Comparison of ENCODE assay signal across 17 mouse cellular contexts in genomic region chr2:17507362-17507761, GRCm38 (mm10).
DNase-seq lines count a peak whose midpoint lies in the region; ATAC-seq and TF ChIP-seq lines count a peak whose summit lies in the region.
"Had no signal": no experiment of that assay in that cellular context is flagged by ENCODE, and none has a peak within 500 bp of the region (broad histone marks: within the 10 kb centered on the region; RNA-seq: fewer than 3 reads in every experiment).

No protein-coding gene starts in this region.

- ATAC-seq in hindbrain, postnatal 0 days: no peak
- no peak for ATAC-seq in hindbrain, embryonic 11.5 days (ENCODE audit: low FRiP score)
- ATAC-seq in megakaryocyte progenitor cell, adult 5-6 weeks (replicated peaks; ENCODE audit: poor library complexity): peak; percentile 54; the same call in 1 of the 2 replicates
- ATAC-seq: midbrain, embryonic 15.5 days had no signal

- no peak overlapping the region for H3K4me2 ChIP-seq in hindbrain, postnatal 0 days (ENCODE audit: low read depth, low read length)
- no peak overlapping the region for H3K4me2 ChIP-seq in hindbrain, embryonic 11.5 days (replicated peaks; ENCODE audit: low read depth, low read length)
- H3K4me2 ChIP-seq: hindbrain, embryonic 14.5 days; kidney, embryonic 15.5 days; liver, embryonic 15.5 days; midbrain, embryonic 15.5 days; neural tube, embryonic 13.5 days had no signal

- WGBS in hindbrain, postnatal 0 days: 68% methylated on average over 2 of the region's 2 CpGs
- 79% methylated on average over 2 of the region's 2 CpGs for WGBS in hindbrain, embryonic 11.5 days
- WGBS in thymus, adult 2 months: 94% methylated on average over 2 of the region's 2 CpGs

- H3K4me3 ChIP-seq in hindbrain, postnatal 0 days (ENCODE audit: low read length): no peak overlapping the region
- H3K4me3 ChIP-seq in hindbrain, embryonic 11.5 days (ENCODE audit: low read depth, low read length): no peak overlapping the region
- no peak overlapping the region for H3K4me3 ChIP-seq in thymus, adult 2 months (ENCODE audit: control insufficient read depth, insufficient read depth, low read length)
- H3K4me3 ChIP-seq: erythroblast, embryonic 14.5 days; kidney, embryonic 15.5 days; liver, embryonic 15.5 days; midbrain, embryonic 15.5 days; neural tube, embryonic 13.5 days had no signal

- H3K9me3 ChIP-seq in hindbrain, postnatal 0 days (ENCODE audit: low read length): no peaks in the 10 kb centered on the region
- H3K9me3 ChIP-seq in hindbrain, embryonic 11.5 days (ENCODE audit: control insufficient read depth, low read length): no peaks in the 10 kb centered on the region
- H3K9me3 ChIP-seq: kidney, embryonic 15.5 days; liver, embryonic 15.5 days; midbrain, embryonic 15.5 days; neural tube, embryonic 13.5 days had no signal

- no peaks in the 10 kb centered on the region for H3K4me1 ChIP-seq in hindbrain, postnatal 0 days (ENCODE audit: insufficient read depth, low read length)
- H3K4me1 ChIP-seq in hindbrain, embryonic 11.5 days (replicated peaks; ENCODE audit: control insufficient read depth, insufficient read depth, low read length): no peaks in the 10 kb centered on the region
- H3K4me1 ChIP-seq in thymus, adult 2 months (replicated peaks; ENCODE audit: control insufficient read depth, insufficient read depth, low read length): no peaks in the 10 kb centered on the region
- H3K4me1 ChIP-seq: kidney, embryonic 15.5 days; liver, embryonic 15.5 days; midbrain, embryonic 15.5 days; neural tube, embryonic 13.5 days had no signal

- no peaks in the 10 kb centered on the region for H3K36me3 ChIP-seq in hindbrain, postnatal 0 days (ENCODE audit: insufficient read depth, low read length)
- H3K36me3 ChIP-seq in hindbrain, embryonic 11.5 days (ENCODE audit: control insufficient read depth, insufficient read depth, low read length): no peaks in the 10 kb centered on the region
- no peaks in the 10 kb centered on the region for H3K36me3 ChIP-seq in thymus, adult 2 months (ENCODE audit: control insufficient read depth, insufficient read depth, low read length)
- H3K36me3 ChIP-seq: kidney, embryonic 15.5 days; liver, embryonic 15.5 days; midbrain, embryonic 15.5 days; neural tube, embryonic 13.5 days had no signal

- no peak for DNase-seq in hindbrain, postnatal 0 days (ENCODE audit: low spot score)
- DNase-seq in hindbrain, embryonic 11.5 days (ENCODE audit: low spot score): no peak
- peak; percentile 3 for DNase-seq in thymus, adult 2 months
- DNase-seq in thymus, adult 18-20 months: no peak
- DNase-seq in NIH3T3 (ENCODE audit: low read depth): peak; percentile 3
- DNase-seq in layer of hippocampus, postnatal 10 days (ENCODE audit: low spot score in 2 of 2): no peak
- no peak for DNase-seq in right cerebral cortex, postnatal 36 days (ENCODE audit: low spot score in 2 of 2)
- DNase-seq: cerebellum, postnatal 10 days; layer of hippocampus, adult 9-11 months; left cerebral cortex, postnatal 4 days had no signal

- TF ChIP-seq CTCF in hindbrain, postnatal 0 days (IDR thresholded peaks at IDR 0.05; ENCODE audit: low read depth): peak; percentile 44
- no peak for TF ChIP-seq CTCF in thymus, adult 2 months (IDR thresholded peaks at IDR 0.05; ENCODE audit: borderline replicate concordance, control insufficient read depth, extremely low read depth, insufficient read depth, low read length, poor library complexity)

- H3K27me3 ChIP-seq in hindbrain, postnatal 0 days (ENCODE audit: insufficient read depth, low read length): no peaks in the 10 kb centered on the region
- H3K27me3 ChIP-seq in hindbrain, embryonic 11.5 days (ENCODE audit: control insufficient read depth, insufficient read depth, low read length): no peaks in the 10 kb centered on the region
- no peaks in the 10 kb centered on the region for H3K27me3 ChIP-seq in thymus, adult 2 months (ENCODE audit: control insufficient read depth, insufficient read depth, low read length)
- H3K27me3 ChIP-seq: kidney, embryonic 15.5 days; liver, embryonic 15.5 days; midbrain, embryonic 15.5 days; neural tube, embryonic 13.5 days had no signal

- no peak overlapping the region for H3K9ac ChIP-seq in hindbrain, postnatal 0 days (replicated peaks; ENCODE audit: low read length)
- H3K9ac ChIP-seq in hindbrain, embryonic 11.5 days (ENCODE audit: low read depth, low read length): no peak overlapping the region
- H3K9ac ChIP-seq: hindbrain, embryonic 14.5 days; kidney, embryonic 15.5 days; liver, embryonic 15.5 days; midbrain, embryonic 15.5 days; neural tube, embryonic 13.5 days had no signal

- H3K27ac ChIP-seq in hindbrain, postnatal 0 days: no peak overlapping the region
- no peak overlapping the region for H3K27ac ChIP-seq in hindbrain, embryonic 11.5 days (ENCODE audit: low read depth, low read length)
- no peak overlapping the region for H3K27ac ChIP-seq in thymus, adult 2 months (ENCODE audit: control insufficient read depth, insufficient read depth, low read length)
- H3K27ac ChIP-seq: hindbrain, embryonic 14.5 days; kidney, embryonic 15.5 days; liver, embryonic 15.5 days; midbrain, embryonic 15.5 days; neural tube, embryonic 13.5 days had no signal

- no peak for TF ChIP-seq POLR2A in thymus, adult 2 months (IDR thresholded peaks at IDR 0.05; ENCODE audit: control insufficient read depth, extremely low read depth, insufficient read depth, low read length, poor library complexity)

Comparison
In these comparisons a context has a peak if more than half of its experiments do, and no peak if none do; other contexts are left out.
1. DNase-seq: peak in thymus, adult 2 months (single experiment) and NIH3T3 (single experiment); none in hindbrain, postnatal 0 days (single experiment), hindbrain, embryonic 11.5 days (single experiment), thymus, adult 18-20 months (0 of 2), layer of hippocampus, postnatal 10 days (0 of 2) and right cerebral cortex, postnatal 36 days (0 of 2).